Mouse (Mus musculus): ENCODE results near the gene Camk1g. TPM values are rescaled to one million over a fixed set of nuclear protein-coding genes. Genes with fewer than 3 reads are reported as not detected.
A peak's percentile ranks its signal among the peaks of the same experiment; 100 is the strongest.

Camk1g gene
- polyA plus RNA-seq, 1 experiment from 2014 or later = 57.0 TPM

DNA sequence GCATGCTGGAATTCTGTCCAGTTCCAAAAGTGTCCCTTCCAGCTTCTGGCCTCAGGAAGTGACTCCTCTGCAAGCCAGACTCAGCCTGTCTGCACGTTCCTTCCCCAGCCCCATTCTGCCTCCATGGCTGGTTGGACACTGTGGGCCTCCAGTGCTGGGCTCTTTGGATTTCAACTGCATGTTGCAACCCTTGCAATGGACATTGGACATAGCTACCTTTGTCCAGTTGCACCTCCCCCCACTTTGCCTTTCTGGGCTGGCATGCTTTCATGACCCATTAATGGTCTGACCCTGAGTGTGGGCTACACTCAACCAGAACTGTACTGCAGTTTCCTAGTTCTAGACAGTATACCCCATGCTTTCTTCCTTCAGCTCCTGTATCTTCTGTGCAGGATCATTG is 58.5 kb downstream of the Camk1g start:
- Histone ChIP-seq H3K36me3 (replicated peaks) (no peaks in the 10 kb centered on the region), H3K9me3 (no peaks in the 10 kb centered on the region), H3K9ac (no peak overlapping the region), H3K4me1 (0 out of 2 replicates have a peak, but pooled peaks cover 6% of the 10 kb centered on the region), H3K27me3 (replicated peaks) (no peaks in the 10 kb centered on the region), H3K27ac (no peak overlapping the region), H3K4me2 (no peak overlapping the region), H3K4me3 (no peak overlapping the region)
- ATAC-seq (replicated peaks) = no peak
- 60% methylated on average over 1 of the region's 1 CpGs for WGBS

DNA sequence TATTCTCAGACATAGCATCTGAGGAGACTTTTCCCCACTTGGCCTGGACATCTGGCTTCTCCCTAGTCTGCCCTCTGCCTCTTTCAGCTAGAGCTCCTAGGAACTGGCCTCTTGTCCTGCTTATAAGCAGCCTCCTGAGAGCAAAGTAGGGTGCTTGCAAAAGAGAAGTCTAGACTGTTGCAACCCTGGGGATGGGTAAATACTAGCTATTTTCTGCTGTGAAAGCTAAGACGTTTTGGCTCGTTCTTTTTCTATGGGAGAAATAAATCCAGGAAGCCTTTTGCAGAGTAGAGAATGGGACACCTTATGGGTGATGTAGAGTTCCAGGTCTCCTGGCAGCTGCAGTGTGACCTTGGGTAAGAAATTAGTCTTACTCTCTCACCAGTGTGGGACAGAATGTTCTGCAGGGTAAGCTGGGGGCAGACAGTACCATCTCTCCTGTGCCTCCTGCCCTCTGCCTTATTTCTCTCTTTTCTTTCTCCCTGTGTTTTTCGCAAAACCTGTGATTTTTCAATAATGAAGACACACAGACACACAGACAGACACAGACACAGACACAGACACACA is 59.5 kb downstream of the Camk1g start:
- Histone ChIP-seq H3K4me2 (no peak overlapping the region), H3K36me3 (replicated peaks) (no peaks in the 10 kb centered on the region), H3K27ac (no peak overlapping the region), H3K4me1 (peaks cover under 1% of the 10 kb centered on the region; the same call in 1 of the 2 replicates), H3K27me3 (replicated peaks) (no peaks in the 10 kb centered on the region), H3K9ac (no peak overlapping the region), H3K4me3 (no peak overlapping the region), H3K9me3 (no peaks in the 10 kb centered on the region)
- ATAC-seq (replicated peaks) = no peak
- WGBS = 94% methylated on average over 3 of the region's 3 CpGs

DNA sequence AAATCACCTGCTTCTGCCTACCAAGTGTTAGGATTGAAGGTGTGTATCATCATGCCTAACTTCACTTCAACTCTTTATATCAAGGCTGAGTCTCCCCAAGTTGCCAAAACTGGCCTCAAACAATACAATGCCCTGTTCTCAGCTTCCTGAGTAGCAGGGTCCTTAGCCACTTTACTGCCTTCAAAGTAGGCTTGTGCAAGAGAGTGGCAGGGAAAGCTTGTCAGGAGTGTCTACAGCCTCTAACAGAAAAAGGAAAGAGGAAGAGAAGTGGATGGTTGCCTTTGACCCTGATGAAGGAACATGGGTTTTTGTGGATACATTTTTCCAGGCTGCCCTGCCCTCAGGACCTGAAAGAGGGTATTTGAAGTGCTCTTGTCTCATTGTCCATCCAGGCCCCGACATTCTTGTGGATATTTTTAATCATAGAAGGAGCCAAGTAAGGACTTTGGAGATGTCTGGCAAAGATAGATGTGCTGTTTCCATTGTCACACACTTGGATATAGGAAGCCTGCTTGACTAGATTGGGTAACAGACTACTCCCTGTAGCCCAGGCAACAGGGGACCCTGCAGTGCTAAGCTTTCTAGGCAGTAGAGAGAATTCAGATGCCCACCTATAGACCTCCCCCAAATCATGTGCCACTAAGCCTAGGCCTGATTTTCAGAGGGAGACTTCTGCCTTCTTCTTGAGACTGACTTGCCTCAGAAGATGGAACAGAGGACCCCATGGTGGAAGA is 60.1 kb downstream of the Camk1g start:
- H3K9me3 ChIP-seq = no peaks in the 10 kb centered on the region
- no peaks in the 10 kb centered on the region for H3K36me3 ChIP-seq (replicated peaks)
- no peaks in the 10 kb centered on the region for H3K27me3 ChIP-seq (replicated peaks)
- no peak overlapping the region for H3K4me2 ChIP-seq
- no peak overlapping the region for H3K27ac ChIP-seq
- H3K9ac ChIP-seq = no peak overlapping the region
- peaks cover 4% of the 10 kb centered on the region; the same call in 1 of the 2 replicates for H3K4me1 ChIP-seq
- WGBS = 88% methylated on average over 1 of the region's 1 CpGs
- ATAC-seq (replicated peaks) = no peak
- H3K4me3 ChIP-seq = no peak overlapping the region

DNA sequence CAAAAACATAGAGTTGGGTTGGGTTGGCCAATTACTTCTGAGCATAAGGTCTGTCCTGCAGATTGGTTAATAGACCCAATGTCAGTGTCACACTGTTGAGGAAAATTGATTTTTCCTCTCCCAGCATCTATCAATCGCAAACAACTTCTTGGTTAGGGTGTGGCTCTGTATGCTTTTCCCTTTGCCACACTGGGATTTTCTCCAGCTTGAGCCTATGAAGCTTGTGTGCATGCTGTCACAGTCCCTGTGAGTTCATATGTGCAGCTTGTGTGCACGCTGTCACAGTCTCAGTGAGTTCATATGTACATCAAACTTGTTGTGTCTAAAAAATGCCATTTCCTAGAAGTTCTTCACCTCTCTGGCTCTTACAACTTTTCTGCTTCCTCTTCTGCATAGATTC is 63.3 kb downstream of the Camk1g start:
- 98% methylated on average over 2 of the region's 2 CpGs for WGBS
- Histone ChIP-seq H3K27ac (no peak overlapping the region), H3K36me3 (replicated peaks) (no peaks in the 10 kb centered on the region), H3K27me3 (replicated peaks) (no peaks in the 10 kb centered on the region), H3K4me2 (no peak overlapping the region), H3K9me3 (no peaks in the 10 kb centered on the region), H3K4me3 (no peak overlapping the region), H3K9ac (no peak overlapping the region), H3K4me1 (peaks cover 4% of the 10 kb centered on the region; the same call in 1 of the 2 replicates)
- ATAC-seq (replicated peaks) = no peak

DNA sequence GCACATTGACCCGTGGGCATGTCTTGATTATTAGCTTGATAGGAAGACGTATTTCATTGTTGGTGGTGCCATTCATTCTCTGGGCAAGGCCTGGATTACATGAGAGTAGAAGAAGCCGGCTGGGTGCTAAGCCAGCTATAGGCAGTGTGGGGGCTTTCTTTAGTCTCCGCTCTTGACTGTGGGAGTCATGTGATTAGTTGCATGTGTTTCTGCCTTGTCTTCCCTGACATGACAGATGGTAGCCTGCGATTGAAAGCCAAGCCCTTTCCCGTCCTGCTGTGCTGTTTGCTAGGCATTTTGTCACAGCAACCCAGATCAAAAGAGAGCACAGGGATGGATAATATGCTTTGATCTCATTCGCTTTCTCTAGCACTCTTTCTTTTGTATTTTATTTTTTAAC is 64.7 kb downstream of the Camk1g start:
- no peaks in the 10 kb centered on the region for H3K36me3 ChIP-seq (replicated peaks)
- no peaks in the 10 kb centered on the region for H3K9me3 ChIP-seq
- peaks cover 4% of the 10 kb centered on the region; the same call in 1 of the 2 replicates for H3K4me1 ChIP-seq
- WGBS = 14% methylated on average over 7 of the region's 7 CpGs
- no peak overlapping the region for H3K4me2 ChIP-seq
- H3K27ac ChIP-seq = no peak overlapping the region
- H3K27me3 ChIP-seq (replicated peaks) = no peaks in the 10 kb centered on the region
- H3K4me3 ChIP-seq = no peak overlapping the region
- ATAC-seq (replicated peaks) = 0 out of 2 replicates have a peak, but pooled peaks have one; percentile 54
- no peak overlapping the region for H3K9ac ChIP-seq

DNA sequence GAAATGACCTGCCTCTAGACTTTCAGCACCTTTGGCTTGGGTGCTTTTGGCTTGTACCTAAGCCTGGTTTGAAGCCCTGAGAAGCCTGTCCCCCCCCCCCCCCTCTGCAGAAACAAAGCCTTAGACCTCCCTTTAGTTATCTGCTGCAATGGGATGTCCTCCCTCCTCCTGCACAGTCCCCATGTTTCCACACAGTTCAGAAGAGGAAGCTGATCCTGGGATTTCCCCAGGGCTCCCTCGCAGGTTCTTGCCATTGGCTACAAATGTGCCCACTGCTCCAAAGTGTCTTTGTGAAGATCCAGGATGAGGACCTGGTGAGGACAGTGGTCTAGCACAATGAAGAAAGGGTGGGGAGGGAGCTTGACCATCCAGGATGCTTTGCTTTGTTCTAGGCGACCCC is 67.0 kb downstream of the Camk1g start:
- no peak overlapping the region for H3K4me2 ChIP-seq

DNA sequence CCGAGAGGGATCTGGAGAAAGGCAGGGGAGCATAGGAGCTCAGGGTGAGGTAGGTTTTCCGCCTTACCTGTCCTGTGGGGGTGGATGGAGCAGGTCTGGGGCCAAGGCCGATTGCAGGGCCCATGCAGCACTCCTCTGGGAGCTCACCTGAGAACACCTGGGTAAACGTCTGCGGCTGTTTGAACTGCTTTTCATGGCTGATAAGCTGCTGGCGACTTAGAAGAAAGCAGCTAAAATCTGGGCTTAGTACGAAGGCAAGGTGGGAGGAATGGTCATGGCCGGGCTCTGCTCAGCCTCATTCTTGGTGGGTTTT is 68.0 kb downstream of the Camk1g start:
- H3K27ac ChIP-seq = no peak overlapping the region

More for the DNA sequence above, 67.0 kb downstream of the Camk1g start:
- Histone ChIP-seq H3K27ac (no peak overlapping the region), H3K9ac (no peak overlapping the region), H3K4me3 (no peak overlapping the region), H3K36me3 (replicated peaks) (no peaks in the 10 kb centered on the region), H3K4me1 (peaks cover 4% of the 10 kb centered on the region; the same call in 1 of the 2 replicates), H3K27me3 (replicated peaks) (no peaks in the 10 kb centered on the region), H3K9me3 (no peaks in the 10 kb centered on the region)
- 86% methylated on average over 2 of the region's 2 CpGs for WGBS
- no peak for ATAC-seq (replicated peaks)

DNA sequence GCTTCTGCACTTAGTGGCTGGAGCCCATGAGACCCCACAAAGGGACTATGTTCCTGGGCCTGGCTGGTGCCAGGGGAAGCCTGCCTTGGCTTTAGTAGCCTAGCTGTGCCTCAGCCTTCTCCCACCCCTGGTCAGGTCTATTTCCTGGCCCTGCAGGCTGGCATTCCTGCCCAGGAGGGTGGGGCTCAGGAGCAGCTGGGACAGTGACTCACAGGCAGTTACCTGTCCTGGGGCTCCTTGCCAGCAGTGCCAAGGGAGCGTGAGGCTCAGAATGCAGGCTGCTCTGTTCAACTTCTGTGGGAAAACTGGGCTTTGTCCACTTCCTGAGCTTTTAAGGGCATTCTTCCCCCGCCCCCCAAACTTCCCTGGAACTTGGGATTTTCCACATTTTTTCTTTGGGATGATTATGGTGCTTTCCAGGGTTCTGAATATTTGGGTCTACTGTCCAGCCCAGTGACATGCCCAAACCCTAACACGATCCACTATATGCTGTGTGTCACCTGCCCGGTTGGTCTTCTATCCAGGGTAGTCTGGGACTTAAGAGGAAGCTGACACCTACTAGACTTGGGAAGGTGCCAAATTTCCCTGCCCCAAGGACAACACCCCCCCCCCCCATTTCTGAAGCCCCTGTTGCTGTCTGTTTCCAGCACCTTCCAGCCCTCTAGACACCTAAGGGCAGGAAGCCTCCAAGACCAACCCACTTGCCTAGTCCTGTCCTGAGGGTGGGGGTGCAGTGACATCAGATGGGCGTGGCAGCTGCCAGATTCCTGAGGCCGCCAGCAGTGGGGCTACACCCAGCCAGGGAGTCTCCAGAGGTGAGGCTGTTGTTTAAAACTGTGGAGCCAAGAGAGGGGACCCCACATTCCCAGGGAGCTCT is 68.6 kb downstream of the Camk1g start:
- H3K9me3 ChIP-seq = no peaks in the 10 kb centered on the region
- no peak for ATAC-seq (replicated peaks)
- no peaks in the 10 kb centered on the region for H3K27me3 ChIP-seq (replicated peaks)
- H3K9ac ChIP-seq = no peak overlapping the region
- 80% methylated on average over 6 of the region's 6 CpGs for WGBS
- no peaks in the 10 kb centered on the region for H3K36me3 ChIP-seq (replicated peaks)
- no peak overlapping the region for H3K27ac ChIP-seq
- H3K4me3 ChIP-seq = no peak overlapping the region
- no peak overlapping the region for H3K4me2 ChIP-seq
- peaks cover 4% of the 10 kb centered on the region; the same call in 1 of the 2 replicates for H3K4me1 ChIP-seq

More for the DNA sequence above, 68.0 kb downstream of the Camk1g start:
- Histone ChIP-seq H3K9ac (no peak overlapping the region), H3K9me3 (no peaks in the 10 kb centered on the region), H3K4me3 (no peak overlapping the region), H3K36me3 (replicated peaks) (no peaks in the 10 kb centered on the region), H3K4me1 (peaks cover 4% of the 10 kb centered on the region; the same call in 1 of the 2 replicates), H3K27me3 (replicated peaks) (no peaks in the 10 kb centered on the region), H3K4me2 (no peak overlapping the region)
- WGBS = 76% methylated on average over 8 of the region's 8 CpGs
- ATAC-seq (replicated peaks) = no peak

DNA sequence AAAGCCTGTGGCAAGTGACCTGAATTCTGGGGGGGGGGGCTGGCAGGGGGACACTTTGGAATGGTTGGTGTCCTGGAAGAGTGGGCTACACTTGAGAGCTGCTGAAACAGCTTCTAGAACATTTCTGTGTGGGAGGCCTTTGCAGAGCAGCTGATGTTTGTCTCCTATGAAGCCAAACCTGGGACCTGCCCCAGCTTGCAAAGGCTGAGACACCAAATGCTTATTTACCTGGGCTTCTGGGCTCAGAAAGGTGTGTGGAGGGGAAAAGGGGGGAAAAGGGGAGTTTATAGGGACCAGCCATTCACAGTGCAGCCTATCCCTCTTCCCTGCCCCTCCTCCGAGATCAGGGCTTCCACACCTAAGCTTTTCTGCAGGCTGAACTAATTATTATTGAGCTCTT is 70.1 kb downstream of the Camk1g start:
- Histone ChIP-seq H3K27ac (no peak overlapping the region), H3K27me3 (replicated peaks) (no peaks in the 10 kb centered on the region), H3K4me1 (no peaks in the 10 kb centered on the region), H3K36me3 (replicated peaks) (no peaks in the 10 kb centered on the region), H3K4me2 (no peak overlapping the region), H3K9me3 (no peaks in the 10 kb centered on the region), H3K4me3 (no peak overlapping the region), H3K9ac (no peak overlapping the region)
- ATAC-seq (replicated peaks) = no peak
- WGBS = 65% methylated on average over 1 of the region's 1 CpGs

DNA sequence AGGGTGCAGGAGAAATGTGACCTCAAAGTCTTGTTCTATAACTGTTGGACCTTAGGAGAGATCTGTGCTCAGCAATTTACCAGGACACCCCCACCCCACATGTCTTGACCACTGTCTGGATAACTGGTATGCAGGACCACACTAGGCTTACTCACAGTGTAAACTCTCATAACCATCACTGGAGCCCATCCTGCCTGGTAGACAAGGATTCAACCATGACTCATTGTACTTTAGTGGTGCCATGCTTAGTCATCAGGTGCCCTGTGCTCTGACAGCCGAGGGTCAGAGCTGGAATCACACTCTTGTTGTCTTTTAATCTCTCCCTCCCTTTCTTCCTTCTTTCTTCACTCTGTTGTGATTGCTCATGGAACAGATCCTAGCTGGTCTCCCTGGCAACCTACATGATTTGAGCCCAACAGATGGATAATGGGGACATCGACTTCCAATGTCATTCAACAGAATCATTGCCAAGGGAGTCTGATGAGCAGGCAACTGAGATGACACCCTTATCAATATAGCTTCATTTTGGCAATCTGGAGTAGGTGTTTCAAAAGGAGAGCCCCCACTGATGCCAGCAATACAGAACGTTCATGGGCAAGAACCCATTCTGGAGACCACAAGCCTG is 71.8 kb downstream of the Camk1g start:
- Histone ChIP-seq H3K36me3 (replicated peaks) (no peaks in the 10 kb centered on the region), H3K9ac (no peak overlapping the region), H3K27me3 (replicated peaks) (no peaks in the 10 kb centered on the region), H3K4me1 (no peaks in the 10 kb centered on the region), H3K4me2 (no peak overlapping the region), H3K9me3 (no peaks in the 10 kb centered on the region), H3K4me3 (no peak overlapping the region), H3K27ac (no peak overlapping the region)
- WGBS = 76% methylated on average over 3 of the region's 3 CpGs
- ATAC-seq (replicated peaks) = no peak

Data from midbrain, embryonic 15.5 days (tissue).